Mouse (Mus musculus): ENCODE measurements around the gene Abtb2.

- TF ChIP-seq CTCF (IDR thresholded peaks at IDR 0.05; ENCODE audit: extremely low read depth, insufficient read depth, insufficient read length, insufficient replicate concordance), result no peak
- no peak for TF ChIP-seq POLR2A (IDR thresholded peaks at IDR 0.05; ENCODE audit: low read depth, low read length)
Measured at GRCm38 (mm10) chr2:103599296-103599695, 33.2 kb downstream of the Abtb2 start.
